Mouse (Mus musculus) brain, embryonic 14.5 days (tissue): ENCODE measurements at regions not wholly inside any gene's neighbourhood (a gene's known extent, or its start where the extent isn't known, plus 50 kb on each side); places are given as distances from the start of the nearest gene placed in this dataset.

Experiments
- CTCF ChIP-seq: fragments of 200-500 bp; IDR thresholded peaks from 2 replicates; pipeline ENCODE4 v1.5.1; 2012; ENCODE audit warnings: inconsistent platforms, mild to moderate bottlenecking, moderate library complexity, borderline replicate concordance; ENCODE audit not compliant: insufficient read depth, insufficient read length; ENCODE audit errors: extremely low read depth
- POLR2A ChIP-seq: fragments of 200-500 bp; IDR thresholded peaks from 2 replicates; pipeline ENCODE4 v1.6.1; 2012; ENCODE audit warnings: mild to moderate bottlenecking, inconsistent platforms, borderline replicate concordance; ENCODE audit not compliant: poor library complexity, insufficient read depth, insufficient read length, severe bottlenecking; ENCODE audit errors: extremely low read depth

- TF ChIP-seq CTCF, result no peak
- no peak for TF ChIP-seq POLR2A
Measured at GRCm38 (mm10) chr2:159356503-159356902, 561.9 kb downstream of the Dhx35 start.
